Mouse (Mus musculus) right cerebral cortex, postnatal 36 days (tissue): ENCODE measurements around the gene Acsf2.
A peak's percentile ranks its signal among the peaks of the same experiment; 100 is the strongest.

ENCODE experiments used
- DNase-seq, 2 experiments: peaks; one replicate each; pipeline ENCODE4 v3.0.0; 2022; ENCODE audit warnings: low spot score in 2 of 2, mixed read lengths in 1 of 2

Gene Acsf2

DNA sequence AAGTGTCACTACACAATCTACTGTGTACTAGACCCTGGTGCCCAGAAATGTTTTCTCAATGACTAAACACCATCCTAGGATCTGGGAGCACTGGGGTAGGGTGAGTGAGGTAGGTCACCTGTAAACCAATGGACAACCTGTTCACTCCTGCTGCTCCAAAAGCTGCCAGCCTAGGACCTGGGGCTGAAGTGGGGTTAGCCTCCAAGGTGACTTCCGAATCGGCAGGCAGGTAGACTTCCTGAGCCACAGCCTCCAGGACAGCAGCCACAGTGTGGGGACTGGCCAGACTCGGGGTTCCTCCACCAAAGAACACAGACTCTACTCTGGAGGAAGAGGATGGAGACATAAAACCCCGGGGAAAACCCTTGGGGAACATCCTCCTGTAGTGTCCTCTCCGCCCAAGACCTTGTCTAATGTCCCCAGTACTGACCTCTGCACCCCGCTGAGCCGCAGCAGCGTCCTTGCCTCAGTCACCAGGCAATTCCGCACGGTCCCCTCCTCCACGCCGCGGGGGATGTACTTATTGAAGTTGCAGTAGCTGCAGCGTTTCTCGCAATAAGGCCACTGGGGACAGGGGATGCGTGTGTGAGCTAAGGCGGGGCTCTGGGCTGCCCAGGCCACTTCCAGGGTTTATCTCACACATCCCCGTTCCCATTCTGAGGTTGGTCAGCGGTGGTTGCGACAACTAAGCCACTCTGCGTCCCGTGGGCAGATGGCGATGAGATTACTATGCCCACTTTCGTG, 53.5 kb downstream of the Acsf2 start:
- peak; percentile 55 to 70 for DNase-seq

DNA sequence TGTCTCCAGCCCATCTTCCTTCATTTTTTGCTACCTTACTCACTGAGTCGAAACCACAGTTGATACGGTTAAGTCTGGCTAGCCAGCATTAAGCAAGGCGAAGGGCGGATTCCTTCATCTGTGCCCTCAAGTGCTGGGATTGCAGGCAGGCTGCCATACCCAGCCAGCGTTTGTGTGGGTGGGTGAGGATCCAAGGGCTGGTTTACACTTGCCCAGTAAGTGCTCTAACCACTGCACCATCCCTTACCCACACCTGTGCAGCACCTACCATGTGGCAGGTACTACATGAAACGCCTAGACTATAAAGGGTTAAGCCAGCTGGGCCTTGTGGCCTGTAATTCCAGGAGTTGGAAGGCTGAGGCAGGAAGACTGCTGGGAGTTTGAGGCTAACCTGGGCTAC, 54.4 kb downstream of the Acsf2 start:
- no peak for DNase-seq

DNA sequence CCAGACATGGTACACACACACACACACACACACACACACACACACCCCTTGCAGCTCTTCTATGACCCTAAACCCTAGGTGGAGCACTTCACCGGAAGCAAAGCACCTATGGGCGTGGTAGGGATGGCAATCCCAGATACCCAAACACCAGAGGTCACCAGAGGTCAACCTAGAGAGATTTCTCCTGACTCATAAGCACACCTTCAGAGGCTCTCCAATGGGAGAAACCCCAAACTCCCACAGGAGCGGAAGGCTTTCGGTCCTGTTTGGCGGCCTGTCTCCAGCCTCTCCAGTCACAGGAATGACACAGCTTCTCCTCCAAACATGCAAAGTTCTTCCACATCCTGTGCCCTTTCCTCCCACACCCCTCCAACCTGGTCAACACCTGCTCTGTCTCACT, 55.3 kb downstream of the Acsf2 start:
- no peak for DNase-seq

DNA sequence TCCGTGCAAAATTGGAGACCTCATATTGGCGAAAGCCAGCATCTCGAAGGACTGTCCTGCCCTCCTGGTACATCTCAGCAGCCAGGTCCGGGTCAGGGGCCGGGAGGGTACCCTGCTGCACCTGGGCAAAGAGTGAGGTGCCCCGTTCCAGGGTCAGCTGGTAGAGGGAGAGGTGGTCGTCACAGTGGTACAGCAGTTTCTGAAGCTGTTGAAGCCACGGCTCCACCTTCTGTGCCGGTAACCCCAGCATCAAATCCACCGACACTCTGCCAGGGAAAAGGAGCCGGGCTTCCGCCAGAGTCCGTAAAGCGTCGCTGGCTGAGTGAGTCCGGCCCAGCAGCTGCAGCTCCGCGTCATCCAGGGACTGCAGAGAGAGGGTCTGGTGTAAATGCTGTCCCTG, 57.2 kb downstream of the Acsf2 start:
- no peak for DNase-seq

DNA sequence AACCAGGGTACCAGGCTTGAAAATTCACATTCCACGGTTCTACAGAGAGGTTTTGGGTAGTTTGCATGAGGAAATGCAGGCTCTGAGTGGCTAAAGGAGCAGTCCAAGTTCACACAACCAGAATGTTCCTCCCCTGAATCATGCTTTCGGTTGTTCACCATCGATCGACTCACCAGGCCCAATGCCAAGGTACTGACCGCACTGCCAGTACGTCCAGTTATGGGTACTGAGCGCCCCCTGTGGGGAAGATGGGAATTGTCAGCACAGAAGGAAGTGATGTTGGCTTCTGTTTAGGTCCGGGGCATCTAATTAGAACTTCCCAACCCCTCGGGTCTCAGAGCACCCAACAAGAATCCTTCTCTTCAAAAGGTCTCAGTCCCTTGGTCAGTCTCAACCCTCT, 57.7 kb downstream of the Acsf2 start:
- DNase-seq, result peak; percentile 87 to 92

DNA sequence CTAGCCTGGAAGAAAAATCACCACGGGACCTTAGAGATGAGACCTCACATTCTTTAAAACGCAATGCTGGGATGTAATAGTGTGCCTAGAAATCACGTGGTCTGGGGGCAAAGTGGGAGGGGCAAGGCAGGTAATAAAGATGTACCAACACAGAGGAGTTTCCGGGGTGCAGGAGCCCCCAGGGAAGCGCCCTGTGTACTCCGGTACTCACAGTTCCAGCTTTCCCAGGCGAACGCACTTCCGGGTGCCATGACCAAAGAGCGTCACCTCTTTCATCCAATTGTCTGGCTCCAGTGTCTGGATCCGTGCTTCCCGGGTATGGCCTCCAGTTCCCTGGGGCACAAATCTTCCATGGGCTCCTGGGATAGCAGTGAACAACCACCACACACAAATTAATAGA, 58.3 kb downstream of the Acsf2 start:
- DNase-seq, result no peak

DNA sequence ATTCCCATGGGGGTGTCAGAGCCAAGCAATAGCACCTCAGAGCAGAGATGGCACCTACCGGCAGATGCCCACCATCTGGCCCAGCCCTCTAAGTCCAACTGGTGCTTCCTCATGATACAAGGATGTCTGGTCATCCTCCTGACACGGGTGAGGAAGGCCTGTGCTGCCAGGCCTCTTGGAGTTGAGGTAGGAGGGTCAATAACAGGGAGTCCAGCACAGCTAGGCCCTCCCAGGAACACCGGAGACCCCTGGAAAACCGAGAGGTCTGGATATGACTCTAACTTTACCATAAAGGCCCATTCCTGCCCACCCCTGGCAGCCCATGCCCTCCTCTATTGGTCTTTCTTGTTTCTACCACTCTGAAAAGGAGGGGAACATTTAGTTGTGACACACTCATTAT, 59.3 kb downstream of the Acsf2 start:
- no peak for DNase-seq

DNA sequence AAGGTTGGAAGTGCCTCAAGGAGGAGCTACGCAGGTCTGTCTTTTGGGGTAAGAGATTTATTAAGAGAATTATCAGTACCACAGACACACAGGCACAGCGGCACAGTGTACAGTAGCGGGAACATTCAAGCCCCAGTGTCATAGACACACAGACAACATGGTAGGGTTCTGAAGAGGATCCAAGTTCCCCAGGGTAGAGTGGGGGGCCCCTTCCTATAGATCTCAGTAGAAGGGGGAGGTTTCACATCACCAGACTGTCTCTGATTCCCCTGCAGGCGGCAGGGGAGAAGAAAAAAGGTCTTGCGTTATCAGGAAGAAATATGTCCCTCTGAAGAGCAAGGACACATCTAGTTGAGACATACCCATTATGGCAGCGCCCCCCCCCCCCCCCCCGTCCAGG, 61.9 kb downstream of the Acsf2 start:
- DNase-seq, result no peak

DNA sequence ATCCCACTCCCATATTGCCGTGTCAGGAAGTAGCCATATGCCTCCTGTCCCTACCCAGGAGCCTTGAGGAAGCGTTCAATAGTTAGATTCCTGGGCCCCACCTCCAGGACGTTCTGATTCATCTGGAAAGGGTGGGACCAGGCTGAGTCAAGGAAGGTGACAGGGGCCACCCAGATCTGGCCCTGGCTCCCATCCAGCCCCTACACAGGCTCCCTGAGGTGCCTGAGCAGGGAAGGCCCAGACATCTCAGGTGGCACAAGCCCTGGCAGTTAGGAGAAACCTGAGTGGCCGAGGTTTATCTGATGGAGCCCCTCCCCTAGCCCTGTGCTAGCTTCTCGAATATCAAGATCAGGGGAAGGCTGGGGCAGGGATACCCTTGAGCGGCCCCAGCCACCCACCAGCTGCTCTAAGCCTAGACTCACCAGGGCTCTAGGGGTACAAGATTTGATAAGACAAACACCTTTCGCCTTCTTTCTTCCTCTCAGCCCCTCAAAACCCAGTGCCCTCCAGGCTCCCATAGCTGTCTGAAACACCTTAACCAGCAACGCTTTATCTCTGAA, 62.9 kb downstream of the Acsf2 start:
- no peak for DNase-seq

DNA sequence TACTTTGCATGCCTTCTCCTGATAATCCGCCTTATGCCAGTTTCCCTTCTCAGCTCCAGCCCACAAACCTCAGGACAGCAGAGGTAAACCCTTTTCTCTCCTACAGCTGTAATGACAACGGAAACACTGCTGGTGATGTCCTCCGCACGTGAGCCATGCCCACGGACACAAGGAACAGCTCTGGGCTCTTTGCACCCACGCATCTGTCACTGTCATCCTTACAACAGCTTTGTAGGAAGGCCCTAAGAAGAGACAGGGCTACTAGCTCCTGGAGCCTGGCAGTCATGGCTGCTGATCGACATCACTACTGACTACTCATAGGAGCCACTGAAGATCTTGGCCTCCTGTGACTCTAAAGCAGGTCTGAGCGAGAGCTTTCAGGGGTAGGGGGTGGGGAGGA, 68.5 kb downstream of the Acsf2 start:
- DNase-seq, result peak in 1 of 2 experiments; percentile 59

DNA sequence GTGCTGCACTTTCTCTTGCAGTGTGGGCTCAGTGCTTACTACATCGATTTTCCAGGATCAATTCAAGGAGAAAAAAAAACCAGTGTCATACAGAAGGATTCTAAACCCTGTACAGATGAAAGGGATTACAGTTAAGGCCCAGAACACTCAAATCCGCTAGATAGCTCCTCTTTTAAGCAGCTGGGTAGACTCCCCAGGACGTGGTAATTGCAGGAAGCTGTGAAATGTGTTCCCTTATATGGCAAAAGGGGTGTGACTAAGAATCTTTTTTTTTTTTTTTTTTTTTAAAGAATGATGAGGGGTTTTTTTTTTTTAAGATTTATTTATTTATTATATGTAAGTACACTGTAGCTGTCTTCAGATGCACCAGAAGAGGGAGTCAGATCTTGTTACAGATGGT, 72.8 kb downstream of the Acsf2 start:
- no peak for DNase-seq

DNA sequence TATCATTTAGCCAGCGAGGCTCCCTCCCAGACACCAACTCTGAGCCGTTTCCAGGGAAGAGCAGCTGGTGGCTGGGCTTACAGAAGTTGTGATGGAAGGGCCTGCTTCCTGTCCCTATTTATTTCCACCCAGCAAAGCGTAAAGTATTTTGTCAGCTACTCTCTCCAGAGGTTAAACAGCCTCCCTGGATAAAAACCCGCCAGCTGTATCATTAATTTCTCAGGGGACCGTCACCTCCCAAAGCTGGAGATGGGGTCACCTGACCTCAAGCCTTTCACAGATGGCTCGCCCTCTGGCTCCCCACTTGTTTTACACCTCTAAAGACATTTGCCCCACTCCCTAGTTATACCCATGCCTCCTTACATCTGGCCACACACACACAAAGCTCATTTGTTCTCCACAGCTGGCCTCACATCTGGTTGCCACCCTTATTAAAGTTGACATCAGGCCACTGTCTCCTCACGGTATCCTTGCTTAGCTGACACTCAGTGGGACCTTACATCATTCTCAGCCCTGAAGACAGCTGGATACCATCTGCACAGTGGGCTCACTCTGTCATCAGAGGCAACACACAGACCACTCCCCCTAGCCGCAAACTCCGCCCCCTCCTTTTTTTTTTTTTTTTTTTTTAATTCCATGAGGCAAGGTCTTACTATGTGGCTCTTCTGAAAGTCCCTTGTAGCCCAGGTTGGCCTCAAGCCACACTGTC, 75.3 kb downstream of the Acsf2 start:
- no peak for DNase-seq

DNA sequence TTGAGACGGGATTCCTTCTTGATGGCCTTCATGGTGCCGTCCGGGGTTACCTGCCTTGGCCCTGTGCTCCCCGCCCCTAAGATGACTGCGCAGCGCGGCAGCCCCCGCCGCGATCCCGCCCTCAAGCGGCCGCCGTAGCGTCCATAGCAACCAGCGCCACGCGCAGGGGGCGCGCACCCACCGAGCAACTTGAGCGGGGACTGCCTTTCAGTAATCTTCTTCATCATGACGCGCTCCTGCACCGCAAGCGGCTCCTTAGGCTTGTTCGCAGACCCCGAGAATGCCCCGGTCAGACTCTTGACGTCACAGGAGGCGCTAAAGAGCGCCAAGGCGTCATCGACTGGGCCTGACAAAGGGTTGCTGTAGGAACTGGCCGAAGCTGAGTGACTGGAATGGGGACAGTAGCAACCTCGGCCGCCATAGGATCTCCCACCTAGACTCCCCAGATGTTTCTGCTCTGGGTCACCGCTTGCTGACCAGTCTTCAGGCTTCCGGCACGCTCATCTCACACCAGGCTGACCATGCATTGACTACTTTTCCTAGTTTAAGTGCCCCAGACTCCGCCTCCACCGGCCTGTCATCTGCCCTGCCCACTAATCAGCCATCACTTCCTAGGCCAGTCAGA, 80.3 kb downstream of the Acsf2 start, which contains the start of gene Mycbpap:
TSS of gene Mycbpap (minus strand) at position 524 of the 625 bp plus-strand sequence.
- peak; percentile 28 to 52 for DNase-seq

DNA sequence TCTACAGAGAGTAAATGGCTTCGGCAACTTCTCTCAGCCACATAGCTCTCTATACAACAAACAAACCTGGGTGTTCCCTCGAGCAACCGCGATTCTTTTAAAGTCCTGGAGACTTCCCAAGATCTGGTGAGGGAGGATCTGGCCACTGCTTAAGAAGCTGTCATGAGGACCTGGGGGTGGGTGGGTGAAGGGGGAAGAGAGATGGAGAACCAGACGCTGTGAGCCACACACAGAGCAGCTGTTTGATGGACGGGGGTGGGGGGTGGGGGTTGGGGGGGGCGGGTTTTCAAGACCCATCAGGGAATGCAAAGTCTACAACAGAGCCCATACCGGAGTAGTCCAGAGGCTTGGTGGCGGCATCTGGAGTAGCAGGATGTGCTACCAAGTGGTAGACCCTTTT, 88.2 kb downstream of the Acsf2 start:
- no peak for DNase-seq

DNA sequence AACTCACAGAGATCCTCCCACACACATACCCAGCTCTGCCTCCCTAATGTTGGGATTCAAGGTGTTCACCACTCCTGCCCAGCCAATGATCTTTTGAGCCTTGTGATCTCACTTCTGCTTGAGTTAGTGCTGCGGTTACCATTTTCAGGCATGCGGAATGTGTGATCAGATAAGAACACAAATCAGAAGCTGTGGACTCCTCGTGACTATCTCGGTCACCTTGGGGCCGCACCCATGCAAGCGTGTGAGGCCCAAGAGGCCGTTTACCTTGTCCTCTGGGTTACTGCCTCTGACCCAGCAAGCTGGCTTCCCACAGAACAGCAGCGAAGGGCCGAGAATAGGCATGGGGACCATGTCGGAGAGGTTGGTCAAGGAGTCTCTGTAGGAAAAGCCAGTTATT, 92.7 kb downstream of the Acsf2 start:
- no peak for DNase-seq
